Mouse (Mus musculus) layer of hippocampus, adult 2 months (tissue): ENCODE measurements at regions not wholly inside any gene's neighbourhood (a gene's known extent, or its start where the extent isn't known, plus 50 kb on each side); places are given as distances from the start of the nearest gene placed in this dataset.

Experiments used
- DNase-seq, 2 experiments: peaks; one replicate each; pipeline ENCODE4 v3.0.0; 2022; ENCODE audit warnings: low spot score in 2 of 2
- H3K27ac ChIP-seq: fragments of 200-600 bp; 2 replicates; pipeline ENCODE4 v1.8.1; 2022
- H3K4me3 ChIP-seq: fragments of 200-600 bp; 2 replicates; pipeline ENCODE4 v1.8.1; 2022; ENCODE audit warnings: mild to moderate bottlenecking
- CTCF ChIP-seq: fragments of 200-600 bp; conservative IDR thresholded peaks from 2 replicates; pipeline ENCODE4 v1.8.1; 2022; ENCODE audit warnings: antibody characterized with exemption, mild to moderate bottlenecking, moderate library complexity

DNA sequence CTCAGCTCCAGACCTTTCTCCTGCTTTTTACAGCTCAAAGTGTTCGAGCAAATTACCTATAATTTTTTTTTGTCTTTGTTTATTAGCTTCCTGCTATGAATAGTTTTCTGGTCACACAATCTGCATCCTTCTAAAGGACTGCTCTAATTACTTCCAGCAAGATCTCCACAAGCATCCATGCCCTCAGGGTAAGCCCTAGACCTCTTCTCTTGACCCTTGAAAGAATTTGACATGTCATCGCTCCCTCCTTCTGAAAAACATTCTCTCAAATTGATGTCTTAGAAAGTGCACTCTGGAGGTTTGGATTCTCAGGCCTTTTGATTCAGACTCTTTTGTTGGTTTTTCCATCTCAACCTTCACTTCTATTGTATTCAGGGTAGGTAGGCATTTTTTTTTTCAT lies 148.7 kb downstream of the Gja1 start:
- no peak for DNase-seq
- Histone ChIP-seq H3K27ac (peak overlapping the region; percentile 84), H3K4me3 (no peak overlapping the region)
- TF ChIP-seq CTCF: no peak

GRCm38 (mm10) chr10:56537091-56537490 lies 160.0 kb downstream of the Gja1 start:
- peak overlapping the region; percentile 18; the same call in 1 of the 2 replicates for H3K27ac ChIP-seq
- no peak for DNase-seq
- no peak for TF ChIP-seq CTCF
- H3K4me3 ChIP-seq: no peak overlapping the region

DNA sequence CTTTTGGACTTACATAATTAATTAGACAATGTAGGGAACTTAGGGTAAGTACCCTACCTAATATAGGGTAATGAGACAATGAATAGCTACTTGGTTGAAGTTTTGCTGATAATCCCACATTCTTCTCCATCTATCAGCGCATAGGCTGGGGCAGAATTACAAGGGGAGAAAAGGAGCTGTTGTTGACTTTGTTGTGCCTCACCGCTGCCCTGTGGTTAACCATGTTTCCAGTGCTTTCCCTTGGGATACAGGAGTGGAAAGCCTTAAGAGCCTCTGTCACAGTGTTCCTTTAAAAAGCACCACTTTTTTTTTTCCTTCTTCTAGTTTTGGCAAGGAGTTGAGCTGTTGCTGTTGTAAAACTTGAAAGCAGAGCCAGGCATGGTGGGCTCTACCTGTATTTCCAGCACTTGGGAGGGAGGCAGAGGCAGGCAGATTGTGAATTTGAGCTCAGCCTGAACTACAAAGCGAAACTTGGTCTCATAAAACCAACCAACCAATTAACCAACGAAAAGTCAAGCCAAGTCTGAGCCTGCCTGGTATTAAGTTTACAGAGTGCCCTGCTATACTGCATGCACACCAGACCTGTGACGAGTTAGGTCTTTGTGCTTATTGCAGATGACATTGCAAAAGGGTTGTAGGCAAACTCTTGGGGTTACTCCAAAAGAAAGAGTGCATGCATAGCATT lies 162.8 kb downstream of the Gja1 start:
- Histone ChIP-seq H3K27ac (no peak overlapping the region), H3K4me3 (no peak overlapping the region)
- TF ChIP-seq CTCF: no peak
- no peak for DNase-seq

DNA sequence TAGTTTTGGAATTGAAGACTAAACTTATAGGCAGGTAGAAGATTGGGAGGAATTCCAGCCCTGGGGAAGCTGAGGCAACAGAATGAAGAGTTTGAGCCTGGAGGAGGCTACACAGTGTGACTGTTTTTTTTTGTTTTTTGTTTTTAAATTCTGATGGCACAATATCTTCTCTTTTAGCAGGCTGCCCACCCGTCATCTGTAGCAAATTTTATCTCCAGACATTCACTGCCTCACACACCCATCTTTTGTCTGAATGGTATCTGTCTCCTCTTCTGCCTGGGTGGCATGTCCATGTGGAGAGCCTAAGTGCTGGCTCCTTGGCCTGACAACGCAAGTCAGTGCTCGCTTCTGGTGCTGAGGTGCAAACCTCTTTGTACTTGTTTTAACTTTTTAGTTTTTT lies 165.0 kb downstream of the Gja1 start:
- peak overlapping the region; percentile 71 for H3K27ac ChIP-seq
- H3K4me3 ChIP-seq: no peak overlapping the region
- no peak for TF ChIP-seq CTCF
- peak; percentile 23 to 39 for DNase-seq

DNA sequence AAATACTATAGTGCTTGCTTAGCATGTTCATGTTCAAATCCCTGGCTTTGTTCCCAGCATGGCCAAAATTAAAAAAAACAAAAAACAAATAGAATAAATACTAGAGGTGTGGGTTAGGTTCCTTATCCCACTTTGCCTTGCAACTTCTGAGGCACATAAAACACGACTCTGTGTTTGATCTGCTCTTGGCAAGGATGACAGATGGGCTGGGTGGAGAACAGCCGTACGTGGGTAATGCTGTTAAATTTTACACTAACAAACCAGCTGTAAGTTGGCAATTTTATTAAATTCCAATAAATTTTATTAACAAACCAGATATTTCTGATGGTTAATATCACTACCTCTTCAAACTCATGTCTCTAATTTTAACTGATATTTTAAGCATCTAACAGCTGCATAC lies 168.9 kb downstream of the Gja1 start:
- DNase-seq: peak; percentile 38 to 56
- peak overlapping the region; percentile 52 for H3K27ac ChIP-seq
- no peak overlapping the region for H3K4me3 ChIP-seq
- TF ChIP-seq CTCF: no peak

DNA sequence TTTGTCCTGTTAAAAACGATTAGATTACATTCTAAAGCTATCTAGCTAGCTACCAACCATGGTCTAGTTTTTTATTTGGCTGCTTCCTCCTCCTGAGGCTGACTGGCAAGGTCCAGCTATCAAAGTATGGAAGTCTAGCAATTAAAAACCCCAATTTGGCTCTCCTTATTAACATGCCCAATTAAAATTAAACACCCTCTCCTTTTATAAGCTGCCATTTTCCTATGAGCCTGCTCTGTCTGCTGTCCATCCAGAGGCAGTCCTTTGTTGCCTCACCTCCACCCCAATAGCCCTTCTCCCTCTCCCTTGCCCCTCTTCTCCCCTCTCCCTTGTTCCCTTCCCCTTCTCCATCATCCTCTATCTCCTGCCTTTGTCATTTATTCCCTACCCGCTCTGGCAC lies 169.7 kb downstream of the Gja1 start:
- H3K27ac ChIP-seq: peak overlapping the region; percentile 52
- DNase-seq: no peak
- no peak overlapping the region for H3K4me3 ChIP-seq
- no peak for TF ChIP-seq CTCF

DNA sequence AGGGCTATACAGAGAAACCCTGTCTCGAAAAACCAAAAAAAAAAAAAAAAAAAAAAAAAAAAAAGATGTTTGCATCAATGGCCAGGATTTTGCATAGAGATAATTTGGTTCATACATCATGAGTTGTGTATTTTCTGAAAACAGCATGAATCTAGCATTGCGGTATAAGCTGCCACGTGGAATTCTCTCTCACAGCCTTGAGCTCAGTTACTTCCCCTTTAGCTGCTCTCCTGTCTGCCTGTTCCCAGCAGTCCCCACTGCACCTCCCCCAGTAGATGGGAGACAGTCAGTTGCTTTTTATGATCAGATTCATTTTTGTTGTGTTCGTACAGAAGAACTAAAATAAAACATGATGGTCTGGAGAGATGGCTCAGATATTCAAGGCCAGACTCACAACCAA lies 170.7 kb downstream of the Gja1 start:
- Histone ChIP-seq H3K27ac (no peak overlapping the region), H3K4me3 (no peak overlapping the region)
- no peak for TF ChIP-seq CTCF
- DNase-seq: no peak

GRCm38 (mm10) chr10:56566836-56567442 lies 189.8 kb downstream of the Gja1 start:
- DNase-seq: no peak
- TF ChIP-seq CTCF: no peak
- Histone ChIP-seq H3K4me3 (no peak overlapping the region), H3K27ac (no peak overlapping the region)

DNA sequence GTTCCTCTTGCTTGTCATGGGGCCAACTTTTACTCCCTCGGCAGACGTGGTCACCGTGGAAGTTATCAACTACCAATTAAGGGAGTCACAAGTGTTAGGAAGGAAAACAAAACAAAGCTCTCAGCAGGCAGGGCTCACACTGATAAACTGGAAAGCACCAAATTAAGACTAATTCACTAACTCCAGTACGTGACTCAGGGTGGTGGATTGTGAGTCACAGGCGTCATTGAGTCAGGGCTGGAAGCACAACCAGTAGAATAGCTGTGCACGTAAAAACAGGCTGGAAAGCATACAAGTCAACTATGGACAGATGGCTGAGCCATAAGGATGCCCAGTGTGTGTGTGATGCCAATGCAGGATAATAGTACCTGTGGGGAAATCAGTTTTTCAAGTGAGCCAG lies 204.9 kb downstream of the Gja1 start:
- H3K4me3 ChIP-seq: no peak overlapping the region
- no peak for TF ChIP-seq CTCF
- no peak overlapping the region for H3K27ac ChIP-seq
- DNase-seq: peak; percentile 25 to 53

- no peak overlapping the region for H3K27ac ChIP-seq
- DNase-seq: no peak
- TF ChIP-seq CTCF: no peak
- no peak overlapping the region for H3K4me3 ChIP-seq
Observed at GRCm38 (mm10) chr10:56587205-56587604, 210.1 kb downstream of the Gja1 start.

DNA sequence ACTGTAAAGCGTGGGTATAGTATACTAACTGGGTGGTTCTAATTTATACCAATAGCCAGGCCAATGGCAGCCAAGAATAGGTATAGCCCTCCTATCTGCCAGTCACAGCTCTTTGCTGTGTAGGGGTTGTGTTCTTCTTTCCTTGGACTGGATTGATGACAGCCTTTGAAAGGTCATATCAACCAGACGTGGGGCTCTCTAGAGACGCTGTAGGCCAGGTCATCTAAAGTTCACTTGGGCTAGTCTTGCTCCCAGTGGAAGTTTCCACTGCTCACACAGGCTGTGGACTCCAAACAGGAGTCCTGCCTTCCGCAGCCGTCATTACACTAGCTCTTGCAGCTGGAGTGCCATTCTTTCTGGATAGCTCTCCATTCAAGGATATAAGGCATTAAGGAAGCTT lies 220.3 kb downstream of the Gja1 start:
- no peak for DNase-seq
- no peak overlapping the region for H3K4me3 ChIP-seq
- no peak for TF ChIP-seq CTCF
- no peak overlapping the region for H3K27ac ChIP-seq

- Histone ChIP-seq H3K27ac (no peak overlapping the region), H3K4me3 (no peak overlapping the region)
- TF ChIP-seq CTCF: no peak
- no peak for DNase-seq
Observed at GRCm38 (mm10) chr10:56598191-56598590, 221.1 kb downstream of the Gja1 start.

GRCm38 (mm10) chr10:56599923-56600322 lies 222.8 kb downstream of the Gja1 start:
- no peak overlapping the region for H3K4me3 ChIP-seq
- TF ChIP-seq CTCF: peak; percentile 34; the same call in 1 of the 2 replicates
- DNase-seq: no peak
- peak overlapping the region; percentile 25; the same call in 1 of the 2 replicates for H3K27ac ChIP-seq
